In genomic region chr3:79314006-79314698, GRCm38 (mm10) we compare ENCODE assay signal across 12 mouse cellular contexts. TPM values are rescaled to one million over a fixed set of nuclear protein-coding genes. Genes with fewer than 3 reads are reported as not detected.
A peak's percentile ranks its signal among the peaks of the same experiment; 100 is the strongest.
DNase-seq lines count a peak whose midpoint lies in the region; ATAC-seq lines count a peak whose summit lies in the region.
"Had no signal": no experiment of that assay in that cellular context is flagged by ENCODE, and none has a peak within 500 bp of the region (broad histone marks: within the 10 kb centered on the region; RNA-seq: fewer than 3 reads in every experiment).

No protein-coding gene starts in this region.

- H3K36me3 ChIP-seq in midbrain, embryonic 14.5 days (ENCODE audit: control insufficient read depth, insufficient read depth, low read length) = no peaks in the 10 kb centered on the region
- H3K36me3 ChIP-seq in midbrain, embryonic 10.5 days = no peaks in the 10 kb centered on the region
- H3K36me3 ChIP-seq: embryonic facial prominence, embryonic 12.5 days; liver, embryonic 13.5 days; neural tube, embryonic 12.5 days had no signal

- no peaks in the 10 kb centered on the region for H3K27me3 ChIP-seq in midbrain, embryonic 14.5 days (ENCODE audit: control insufficient read depth, insufficient read depth, low read length)
- H3K27me3 ChIP-seq in midbrain, embryonic 10.5 days (ENCODE audit: low read depth, poor library complexity, severe bottlenecking) = no peaks in the 10 kb centered on the region
- H3K27me3 ChIP-seq: embryonic facial prominence, embryonic 12.5 days; liver, embryonic 13.5 days; neural tube, embryonic 12.5 days had no signal

- H3K9me3 ChIP-seq in midbrain, embryonic 14.5 days (ENCODE audit: control insufficient read depth, low read length) = 0 out of 2 replicates have a peak, but pooled peaks cover 4% of the 10 kb centered on the region
- no peaks in the 10 kb centered on the region for H3K9me3 ChIP-seq in midbrain, embryonic 10.5 days (replicated peaks)
- H3K9me3 ChIP-seq: embryonic facial prominence, embryonic 12.5 days; liver, embryonic 13.5 days; neural tube, embryonic 12.5 days had no signal

- H3K27ac ChIP-seq in midbrain, embryonic 14.5 days (replicated peaks; ENCODE audit: low read depth, low read length) = no peak overlapping the region
- H3K27ac ChIP-seq in midbrain, embryonic 10.5 days (replicated peaks) = no peak overlapping the region
- H3K27ac ChIP-seq: embryonic facial prominence, embryonic 12.5 days; liver, embryonic 13.5 days; neural tube, embryonic 12.5 days had no signal

- H3K4me1 ChIP-seq in midbrain, embryonic 14.5 days (ENCODE audit: control insufficient read depth, insufficient read depth, low read length) = peaks cover 11% of the 10 kb centered on the region; the same call in 1 of the 2 replicates
- peaks cover 9% of the 10 kb centered on the region for H3K4me1 ChIP-seq in midbrain, embryonic 10.5 days
- H3K4me1 ChIP-seq: liver, embryonic 13.5 days; neural tube, embryonic 12.5 days had no signal

- WGBS in midbrain, embryonic 14.5 days = 40% methylated on average over 10 of the region's 10 CpGs
- 68% methylated on average over 10 of the region's 10 CpGs for WGBS in midbrain, embryonic 10.5 days

- peak; percentile 10 for DNase-seq in adrenal gland, postnatal 14 days
- no peak for DNase-seq in adrenal gland, postnatal 25 days
- peak; percentile 88 for DNase-seq in midbrain, embryonic 14.5 days
- no peak for DNase-seq in midbrain, embryonic 10.5 days (ENCODE audit: low spot score)
- peak; percentile 41 to 48 for DNase-seq in layer of hippocampus, postnatal 36 days
- peak; percentile 69 for DNase-seq in right cerebral cortex, postnatal 25 days
- DNase-seq in heart, adult 18-20 months = no peak
- DNase-seq: liver, embryonic 13.5 days had no signal

- H3K9ac ChIP-seq in midbrain, embryonic 14.5 days (replicated peaks; ENCODE audit: low read length) = no peak overlapping the region
- H3K9ac ChIP-seq: embryonic facial prominence, embryonic 12.5 days; liver, embryonic 13.5 days; neural tube, embryonic 12.5 days had no signal

- no peak for ATAC-seq in midbrain, embryonic 14.5 days (ENCODE audit: low FRiP score, low TSS enrichment)
- ATAC-seq in activated CD4-positive, CD25-positive, alpha-beta regulatory T cell, adult 4 months = no peak

- no peak overlapping the region for H3K4me3 ChIP-seq in midbrain, embryonic 14.5 days (replicated peaks; ENCODE audit: low read depth, low read length)
- no peak overlapping the region for H3K4me3 ChIP-seq in midbrain, embryonic 10.5 days
- H3K4me3 ChIP-seq: embryonic facial prominence, embryonic 12.5 days; liver, embryonic 13.5 days; neural tube, embryonic 12.5 days had no signal

- no peak overlapping the region for H3K4me2 ChIP-seq in midbrain, embryonic 14.5 days (ENCODE audit: low read length)
- H3K4me2 ChIP-seq: embryonic facial prominence, embryonic 12.5 days; liver, embryonic 13.5 days; neural tube, embryonic 12.5 days had no signal

RNA-seq across cellular contexts. Expression of gene Gm17359, which starts 22.3 kb away (rescaled TPM):
- not detected in 2 replicates for total RNA-seq in adrenal gland, postnatal 14 days (2021)
- total RNA-seq in adrenal gland, postnatal 25 days (2021) = not detected in 2 replicates
- 0.34 TPM in 1 of 2 replicates, not detected in the other for polyA plus RNA-seq in midbrain, embryonic 14.5 days (2014; fragmentation: Nextera tagmentation; extraction: Ambion mirVana)
- polyA plus RNA-seq in midbrain, embryonic 10.5 days (2016; fragmentation: Nextera tagmentation; extraction: Ambion mirVana) = 0.14 TPM in 1 of 2 replicates, not detected in the other
- not detected for total RNA-seq in layer of hippocampus, postnatal 36 days (2021)
- not detected for polyA plus RNA-seq in activated CD4-positive, CD25-positive, alpha-beta regulatory T cell, adult 4 months (2017; shearing (Covaris generic))
- total RNA-seq in heart, adult 18-20 months (2021) = not detected
- polyA plus RNA-seq: embryonic facial prominence, embryonic 12.5 days; heart, postnatal 0 days; liver, embryonic 13.5 days had no signal

RNA-seq across cellular contexts. Expression of gene Rapgef2, which starts 27.8 kb away (rescaled TPM):
- 27.2 and 31.4 TPM in 2 replicates for total RNA-seq in adrenal gland, postnatal 14 days (2021)
- 25.9 and 27.8 TPM in 2 replicates for total RNA-seq in adrenal gland, postnatal 25 days (2021)
- 14.8 and 15.2 TPM in 2 replicates for polyA plus RNA-seq in midbrain, embryonic 14.5 days (2014; fragmentation: Nextera tagmentation; extraction: Ambion mirVana)
- polyA plus RNA-seq in midbrain, embryonic 10.5 days (2016; fragmentation: Nextera tagmentation; extraction: Ambion mirVana) = 3.9 and 5.0 TPM in 2 replicates
- 100 to 1,000 TPM; 155 to 161 TPM for total RNA-seq in layer of hippocampus, postnatal 36 days (2021)
- polyA plus RNA-seq in activated CD4-positive, CD25-positive, alpha-beta regulatory T cell, adult 4 months (2017; shearing (Covaris generic)) = 1 to 10 TPM; 4.3 to 5.8 TPM
- 10 to 100 TPM; 34.3 to 34.5 TPM for total RNA-seq in heart, adult 18-20 months (2021)

Comparison
In these comparisons a context has a peak if more than half of its experiments do, and no peak if none do; other contexts are left out.
1. DNase-seq: peak in adrenal gland, postnatal 14 days (single experiment), midbrain, embryonic 14.5 days (single experiment), layer of hippocampus, postnatal 36 days (2 of 2) and right cerebral cortex, postnatal 25 days (single experiment); none in adrenal gland, postnatal 25 days (single experiment), midbrain, embryonic 10.5 days (single experiment) and heart, adult 18-20 months (0 of 2).